Mouse (Mus musculus) erythroid progenitor cell, adult 5-6 weeks (primary cell): ENCODE results near the gene Ect2. TPM values are rescaled to one million over a fixed set of nuclear protein-coding genes. Genes with fewer than 3 reads are reported as not detected.

ENCODE experiments used
- ATAC-seq: replicated peaks from 2 replicates; pipeline ENCODE4 v1.8.0; 2016; ENCODE audit warnings: moderate number of reproducible peaks, mild to moderate bottlenecking, moderate TSS enrichment, inconsistent platforms; ENCODE audit not compliant: poor library complexity, low FRiP score, severe bottlenecking
- total RNA-seq, 2 experiments: library from RNA; stranded (forward) in 1 of 2; stranded (reverse) in 1 of 2; fragments of 150-400 nt in 1 of 2; fragments of 186-747, 209-891 nt in 1 of 2; gene quantifications; 2 replicates each; pipeline versions ENCODE4 v1.2.3 to v1.2.4; 2015 to 2017; ENCODE audit warnings: low replicate concordance in 2 of 2

Gene Ect2
- total RNA-seq, 2 experiments from 2014 or later, result 294 to 311 TPM

- no peak for ATAC-seq
These were observed 72.2 kb downstream of the Ect2 start for GRCm38 (mm10) chr3:27081229-27082060.

- no peak for ATAC-seq
These were observed 73.5 kb downstream of the Ect2 start for GRCm38 (mm10) chr3:27080061-27080770.

- ATAC-seq, result no peak
These were observed 79.8 kb downstream of the Ect2 start for GRCm38 (mm10) chr3:27073884-27074283.

- ATAC-seq, result no peak
These were observed 82.0 kb downstream of the Ect2 start for GRCm38 (mm10) chr3:27071706-27072105.

GRCm38 (mm10) chr3:27070340-27070739 is 83.3 kb downstream of the Ect2 start:
- ATAC-seq, result no peak

GRCm38 (mm10) chr3:27067206-27067605 is 86.5 kb downstream of the Ect2 start:
- no peak; the same call in 1 of the 2 replicates for ATAC-seq

GRCm38 (mm10) chr3:27064886-27065285 is 88.8 kb downstream of the Ect2 start:
- no peak for ATAC-seq

- ATAC-seq, result no peak
These were observed 90.0 kb downstream of the Ect2 start for GRCm38 (mm10) chr3:27063399-27064260.

- no peak for ATAC-seq
These were observed 93.2 kb downstream of the Ect2 start for GRCm38 (mm10) chr3:27060441-27060840.

- no peak for ATAC-seq
These were observed 94.0 kb downstream of the Ect2 start for GRCm38 (mm10) chr3:27059529-27060322.

GRCm38 (mm10) chr3:27055471-27055870 is 98.2 kb downstream of the Ect2 start:
- ATAC-seq, result no peak

- no peak for ATAC-seq
These were observed 98.9 kb downstream of the Ect2 start for GRCm38 (mm10) chr3:27054766-27055165.

Other genes with a start within 250 kb of the Ect2 start
- 3.8 and 15.5 TPM in 2 replicates for gene Nceh1, start 29.1 kb upstream of the Ect2 start, total RNA-seq (2015; ENCODE audit: low replicate concordance)
- 4.1 and 7.3 TPM in 2 replicates for gene Nceh1, start 29.1 kb upstream of the Ect2 start, total RNA-seq (2017; ENCODE audit: low replicate concordance)
- gene Tnfsf10, start 163.2 kb upstream of the Ect2 start, total RNA-seq (2015; ENCODE audit: low replicate concordance), result not detected in 2 replicates
- gene Tnfsf10, start 163.2 kb upstream of the Ect2 start, total RNA-seq (2017; ENCODE audit: low replicate concordance), result 1.3 and 1.4 TPM in 2 replicates
- not detected in 2 replicates for gene Ghsr, start 217.5 kb upstream of the Ect2 start, total RNA-seq (2015; ENCODE audit: low replicate concordance)
- gene Ghsr, start 217.5 kb upstream of the Ect2 start, total RNA-seq (2017; ENCODE audit: low replicate concordance), result not detected in 2 replicates